Mouse (Mus musculus): Measurements from ENCODE around the gene Cited4.

- TF ChIP-seq USF1 (IDR thresholded peaks at IDR 0.05; ENCODE audit: low read depth, low read length) (no peak), POLR2A (IDR thresholded peaks at IDR 0.05; ENCODE audit: control insufficient read depth in 1 of 2, insufficient read depth in 1 of 2, low read depth in 1 of 2, low read length in 2 of 2, poor library complexity in 1 of 2) (no peak)
Measured at GRCm38 (mm10) chr4:120702511-120702910, 36.1 kb downstream of the Cited4 start.

Data from MEL (cell line).